Mouse (Mus musculus) layer of hippocampus, adult 2 months (tissue): ENCODE measurements around the gene Tubb4b. TPM values are rescaled to one million over a fixed set of nuclear protein-coding genes. Genes with fewer than 3 reads are reported as not detected.

Source experiments
- DNase-seq, 2 experiments: peaks; one replicate each; pipeline ENCODE4 v3.0.0; 2022; ENCODE audit warnings: low spot score in 2 of 2
- H3K27ac ChIP-seq: fragments of 200-600 bp; 2 replicates; pipeline ENCODE4 v1.8.1; 2022
- H3K4me3 ChIP-seq: fragments of 200-600 bp; 2 replicates; pipeline ENCODE4 v1.8.1; 2022; ENCODE audit warnings: mild to moderate bottlenecking
- CTCF ChIP-seq: fragments of 200-600 bp; conservative IDR thresholded peaks from 2 replicates; pipeline ENCODE4 v1.8.1; 2022; ENCODE audit warnings: antibody characterized with exemption, mild to moderate bottlenecking, moderate library complexity
- long read RNA-seq, 2 experiments: library from polyadenylated mRNA; stranded (forward); transcript quantifications; one replicate each; pipeline ENCODE4 v2.0.0; 2021; ENCODE audit warnings: borderline mapping rate in 2 of 2
- total RNA-seq, 2 experiments: library from RNA; stranded (reverse); gene quantifications; 2 replicates each; pipeline ENCODE4 v1.2.3; 2021

The Tubb4b gene
- 100 to 1,000 TPM; 305 to 309 TPM for total RNA-seq
- long read RNA-seq, experiment 1, transcript Tubb4b-201 (4 exons, 1,598 nt), result major isoform, 136 of 272 reads
- long read RNA-seq, experiment 1, partial matches to known transcripts, result 16 of 272 reads
- long read RNA-seq, experiment 1, other reads (novel, unspliced or antisense), result 120 of 272 reads
- long read RNA-seq, experiment 2, transcript Tubb4b-201 (4 exons, 1,598 nt), result major isoform, 218 of 321 reads
- long read RNA-seq, experiment 2, partial matches to known transcripts, result 15 of 321 reads
- long read RNA-seq, experiment 2, other reads (novel, unspliced or antisense), result 88 of 321 reads

DNA sequence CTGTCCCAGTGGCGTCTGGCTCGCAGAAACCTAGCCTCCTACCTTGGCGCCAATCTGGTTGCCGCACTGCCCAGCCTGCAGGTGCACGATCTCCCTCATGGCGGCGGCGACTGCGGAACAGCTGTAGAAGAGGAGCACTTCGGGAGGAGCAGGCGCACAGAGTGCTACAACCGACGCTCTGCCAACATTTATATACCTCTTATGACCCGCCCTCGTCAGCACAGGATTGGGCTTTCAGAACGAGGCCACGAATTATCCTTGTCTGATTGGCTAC, at the start of gene Tubb4b:
Gene Tubb4b, minus strand, starts transcription at position 211 of the 274 bp plus-strand sequence.
- H3K4me3 ChIP-seq, result peak within 1 kb of the TSS; percentile 84
- DNase-seq, result no peak
- peak within 1 kb of the TSS; percentile 98 for H3K27ac ChIP-seq
- no peak for TF ChIP-seq CTCF

- no peak for TF ChIP-seq CTCF
- DNase-seq, result no peak
- H3K27ac ChIP-seq, result peak overlapping the region; percentile 89; the same call in 1 of the 2 replicates
- H3K4me3 ChIP-seq, result peak overlapping the region; percentile 96
Measured at GRCm38 (mm10) chr2:25273010-25273409, 48.5 kb upstream of the Tubb4b start.

- H3K27ac ChIP-seq, result peak overlapping the region; percentile 89
Measured at GRCm38 (mm10) chr2:25272515-25272914, 48.0 kb upstream of the Tubb4b start.

GRCm38 (mm10) chr2:25271827-25272511, 47.5 kb upstream of the Tubb4b start, which contains the start of the genes Ssna1 and Anapc2:
Gene Ssna1 (minus strand): TSS chr2:25272438.
Gene Anapc2 (plus strand): TSS chr2:25272478.
- Histone ChIP-seq H3K27ac (peak within 1 kb of the TSS; percentile 89), H3K4me3 (peak within 1 kb of the TSS; percentile 96)
- DNase-seq, result peak; percentile 95 to 98
- peak; percentile 60 for TF ChIP-seq CTCF

More at GRCm38 (mm10) chr2:25272515-25272914, 48.0 kb upstream of the Tubb4b start:
- H3K4me3 ChIP-seq, result peak overlapping the region; percentile 96
- DNase-seq, result no peak
- TF ChIP-seq CTCF, result no peak

GRCm38 (mm10) chr2:25267746-25268309, 43.3 kb upstream of the Tubb4b start:
- Histone ChIP-seq H3K4me3 (no peak overlapping the region; the same call in 1 of the 2 replicates), H3K27ac (peak overlapping the region; percentile 88)
- DNase-seq, result no peak
- no peak for TF ChIP-seq CTCF

- DNase-seq, result peak; percentile 34 to 38
- Histone ChIP-seq H3K4me3 (no peak overlapping the region), H3K27ac (peak overlapping the region; percentile 88)
- TF ChIP-seq CTCF, result no peak
Measured at GRCm38 (mm10) chr2:25267241-25267640, 42.7 kb upstream of the Tubb4b start.

DNA sequence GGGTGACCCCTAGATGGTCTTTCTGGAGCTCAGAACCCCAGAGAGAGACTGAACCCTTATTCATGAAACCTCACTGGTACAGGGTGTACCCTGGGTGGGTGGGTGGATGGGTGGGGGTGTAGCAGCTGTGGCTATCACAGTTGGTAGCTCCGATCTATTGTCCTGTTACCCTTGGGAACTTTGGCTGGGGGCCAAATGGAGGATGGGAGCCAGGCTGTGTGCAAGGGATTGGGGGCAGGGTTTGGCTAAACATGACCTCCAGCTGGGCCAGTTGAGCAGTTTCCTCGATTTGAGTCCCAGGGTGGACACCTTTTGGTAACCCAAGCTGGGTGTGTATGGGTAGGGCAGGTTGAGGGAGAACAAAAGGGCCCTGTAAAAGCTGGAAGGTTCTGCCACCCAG, 42.2 kb upstream of the Tubb4b start:
- Histone ChIP-seq H3K27ac (peak overlapping the region; percentile 88), H3K4me3 (peak overlapping the region; percentile 34)
- DNase-seq, result peak; percentile 52 to 62

GRCm38 (mm10) chr2:25265897-25266656, 41.6 kb upstream of the Tubb4b start:
- peak overlapping the region; percentile 88 for H3K27ac ChIP-seq
- peak overlapping the region; percentile 34 for H3K4me3 ChIP-seq
- TF ChIP-seq CTCF, result no peak
- peak in 1 of 2 experiments; percentile 30 for DNase-seq

More for the DNA sequence above, 42.2 kb upstream of the Tubb4b start:
- TF ChIP-seq CTCF, result no peak

DNA sequence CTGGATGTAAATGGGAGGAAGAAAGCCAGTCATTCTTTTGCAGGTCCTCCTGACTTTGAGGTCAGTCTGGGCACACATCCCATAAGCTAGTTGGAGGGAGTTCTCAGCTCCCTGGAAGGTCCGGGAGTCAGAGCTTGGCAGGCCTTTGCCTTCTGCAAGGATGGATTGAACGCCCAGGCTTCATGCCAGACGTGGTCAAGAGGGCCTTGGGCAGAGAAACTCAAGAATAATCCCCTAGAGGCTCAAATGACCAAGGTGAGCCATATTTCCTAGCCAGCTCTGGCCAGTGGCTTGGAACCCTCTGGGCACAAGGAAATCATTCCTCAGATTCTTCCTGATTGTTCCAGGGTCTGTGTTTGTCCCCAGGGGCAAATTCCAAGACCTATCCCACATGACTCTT, 40.3 kb upstream of the Tubb4b start:
- Histone ChIP-seq H3K27ac (peak overlapping the region; percentile 88), H3K4me3 (peak overlapping the region; percentile 95)
- DNase-seq, result no peak
- no peak for TF ChIP-seq CTCF

GRCm38 (mm10) chr2:25264286-25264660, 39.8 kb upstream of the Tubb4b start:
- TF ChIP-seq CTCF, result no peak
- H3K27ac ChIP-seq, result peak overlapping the region; percentile 88
- DNase-seq, result no peak
- peak overlapping the region; percentile 95 for H3K4me3 ChIP-seq

GRCm38 (mm10) chr2:25263623-25264285, 39.3 kb upstream of the Tubb4b start:
- H3K4me3 ChIP-seq, result peak overlapping the region; percentile 95
- no peak for DNase-seq
- TF ChIP-seq CTCF, result no peak
- peak overlapping the region; percentile 88 for H3K27ac ChIP-seq

GRCm38 (mm10) chr2:25262795-25263622, 38.5 kb upstream of the Tubb4b start:
- TF ChIP-seq CTCF, result no peak
- H3K27ac ChIP-seq, result peak overlapping the region; percentile 88
- peak overlapping the region; percentile 95 for H3K4me3 ChIP-seq
- DNase-seq, result no peak
